Mouse (Mus musculus): ENCODE data around the gene Ajuba.

Ajuba gene

GRCm38 (mm10) chr14:54553454-54553974, 23.8 kb downstream of the Ajuba start:
- intact Hi-C loops (cut with DNase I): no loop called here

DNA sequence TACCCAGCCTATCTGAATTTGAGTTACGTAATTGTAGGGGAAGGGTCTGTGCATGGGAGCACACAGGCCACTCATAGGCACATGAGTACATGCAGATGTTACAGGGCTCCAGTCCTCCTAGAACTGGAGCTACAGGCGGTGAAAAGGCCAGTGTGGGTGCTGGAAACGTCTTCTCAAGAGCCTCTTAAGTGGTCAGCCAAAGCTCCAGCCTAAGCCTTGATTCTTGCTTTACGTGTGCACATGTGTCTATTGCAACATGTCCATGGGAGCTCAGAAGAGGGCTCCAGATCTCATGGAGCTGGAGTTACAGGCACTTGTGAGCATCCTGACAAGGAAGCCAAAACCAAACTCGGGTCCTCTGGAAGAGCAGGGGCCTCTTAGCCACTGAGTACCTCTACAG, 32.7 kb downstream of the Ajuba start:
- intact Hi-C loops (cut with DNase I): no loop called here

- intact Hi-C loops (cut with DNase I): no loop called here
Observed at GRCm38 (mm10) chr14:54540771-54541170, 36.6 kb downstream of the Ajuba start.

DNA sequence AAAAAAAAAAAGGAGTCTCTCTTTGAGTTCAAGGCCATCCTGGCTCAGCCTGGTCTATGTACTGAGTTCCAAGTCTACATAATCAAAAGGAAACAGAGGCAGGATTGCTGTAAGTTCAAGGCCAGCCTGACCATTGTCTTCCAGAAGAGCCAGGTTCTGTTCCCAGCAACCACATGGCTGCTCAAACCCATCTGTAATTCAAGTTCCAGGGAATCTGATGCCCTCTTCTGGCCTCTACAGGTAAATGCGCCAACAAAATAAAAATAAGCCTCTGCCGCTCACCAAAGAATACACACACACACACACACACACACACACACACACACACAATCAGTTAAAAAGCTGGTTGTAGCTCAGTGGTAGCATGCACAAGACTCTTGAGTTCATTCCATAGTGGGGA, 38.8 kb downstream of the Ajuba start:
- intact Hi-C loops (cut with DNase I): no loop called here

- intact Hi-C loops (cut with DNase I): no loop called here
Observed at GRCm38 (mm10) chr14:54528446-54529111, 48.8 kb downstream of the Ajuba start.

- intact Hi-C loops (cut with DNase I): no loop called here
Observed at GRCm38 (mm10) chr14:54528007-54528393, 49.4 kb downstream of the Ajuba start.

DNA sequence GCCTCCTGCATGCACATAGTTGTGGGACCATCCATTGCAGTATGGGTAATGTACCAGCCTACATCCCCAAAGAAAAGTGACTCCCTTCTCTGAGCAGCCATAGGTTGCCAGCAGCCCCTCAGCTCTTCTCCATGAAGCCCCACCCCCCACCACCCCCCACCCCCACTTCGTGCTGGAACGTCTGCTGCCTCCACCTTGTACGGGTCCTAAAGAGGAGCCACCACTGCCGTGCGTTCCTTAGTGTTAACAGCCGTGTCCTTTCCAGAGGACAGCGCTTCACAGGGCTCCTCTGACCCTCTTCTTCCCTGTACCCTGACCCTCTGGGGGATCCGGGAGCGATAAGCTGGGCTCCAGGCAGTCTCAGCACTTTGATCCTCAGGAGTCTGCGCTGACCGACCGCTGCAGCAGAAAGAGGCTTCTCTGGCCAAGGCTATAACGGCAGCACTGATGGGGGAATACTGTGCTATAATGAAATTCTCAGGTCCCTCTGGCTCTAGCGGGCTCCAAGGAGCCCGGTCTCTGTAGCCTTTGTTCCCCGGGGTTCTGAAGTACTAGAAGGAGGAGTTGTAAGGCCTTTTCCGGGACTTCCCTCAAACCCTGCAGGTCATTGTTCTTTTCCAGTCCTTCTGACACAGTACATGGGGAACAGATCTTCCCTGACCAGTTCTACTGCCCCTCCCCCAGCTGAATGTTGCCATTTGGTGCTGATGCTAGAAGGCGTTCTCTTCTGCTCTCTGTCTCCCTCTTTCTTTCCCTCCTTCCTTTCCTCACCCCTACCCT, 49.9 kb downstream of the Ajuba start:
- intact Hi-C loops (cut with DNase I): no loop called here

GRCm38 (mm10) chr14:54523600-54523999, 53.8 kb downstream of the Ajuba start:
- intact Hi-C loops (cut with DNase I): no loop called here

Small RNA genes lying within 50 kb of the gene (microRNA-seq; reads per million reads assigned to microRNA genes)
- 0 reads per million in 2 experiments for gene Mir686
